Mouse (Mus musculus) intestine, embryonic 16.5 days (tissue): ENCODE data around the gene Gid8. TPM values are rescaled to one million over a fixed set of nuclear protein-coding genes. Genes with fewer than 3 reads are reported as not detected.

Source experiments
- ATAC-seq: fragments of 200-750 bp; cut with Nextera tagmentation; 2 replicates; pipeline ENCODE4 v1.8.0; 2017; ENCODE audit warnings: moderate TSS enrichment, moderate library complexity
- H3K27ac ChIP-seq: fragments of 300-500 bp; sonication (generic); 2 replicates; pipeline ENCODE4 v1.5.1; 2014; ENCODE audit warnings: mild to moderate bottlenecking, low read length
- H3K27me3 ChIP-seq: fragments of 300-500 bp; sonication (generic); replicated peaks from 2 replicates; pipeline ENCODE4 v1.6.1; 2014; ENCODE audit warnings: low read length, control low read depth, mixed read lengths; ENCODE audit not compliant: control insufficient read depth, insufficient read depth
- H3K36me3 ChIP-seq: fragments of 300-500 bp; sonication (generic); 2 replicates; pipeline ENCODE4 v1.6.1; 2014; ENCODE audit warnings: low read length, control low read depth; ENCODE audit not compliant: control insufficient read depth, insufficient read depth
- H3K4me1 ChIP-seq: fragments of 300-500 bp; sonication (generic); 2 replicates; pipeline ENCODE4 v1.6.1; 2014; ENCODE audit warnings: low read length, control low read depth, mixed read lengths; ENCODE audit not compliant: control insufficient read depth, insufficient read depth
- H3K4me2 ChIP-seq: fragments of 300-500 bp; sonication (generic); 2 replicates; pipeline ENCODE4 v1.6.1; 2014; ENCODE audit warnings: low read depth, low read length, control low read depth
- H3K4me3 ChIP-seq: fragments of 300-500 bp; sonication (generic); 2 replicates; pipeline ENCODE4 v1.5.1; 2014; ENCODE audit warnings: mild to moderate bottlenecking, low read length
- H3K9ac ChIP-seq: fragments of 300-500 bp; sonication (generic); 2 replicates; pipeline ENCODE4 v1.6.1; 2014; ENCODE audit warnings: low read depth, low read length
- H3K9me3 ChIP-seq: fragments of 300-500 bp; sonication (generic); 2 replicates; pipeline ENCODE4 v1.6.1; 2016; ENCODE audit warnings: low read length, control low read depth; ENCODE audit not compliant: control insufficient read depth
- WGBS: fragments of 180-500 bp; shearing (Covaris S2); extraction: QIAGEN DNeasy Blood & Tissue Kit; methylation state at CpG from one replicate; pipeline ENCODE4 v1.1.7; 2014; 5-methylcytosine and 5-hydroxymethylcytosine counted together
- polyA plus RNA-seq: library from polyadenylated mRNA; unstranded; fragments of >200 nt; fragmentation: Nextera tagmentation; extraction: Ambion mirVana; gene quantifications from 2 replicates; pipeline ENCODE4 v1.2.1, GENCODE M21; 2015

The Gid8 gene
- polyA plus RNA-seq, 1 experiment from 2014 or later, result 54.4 TPM

GRCm38 (mm10) chr2:180758513-180759263, 48.8 kb downstream of the Gid8 start:
- no peaks in the 10 kb centered on the region for H3K36me3 ChIP-seq
- no peak overlapping the region for H3K4me3 ChIP-seq
- no peak overlapping the region for H3K9ac ChIP-seq
- no peak for ATAC-seq
- WGBS, result 53% methylated on average over 15 of the region's 15 CpGs
- H3K4me1 ChIP-seq, result no peaks in the 10 kb centered on the region
- no peaks in the 10 kb centered on the region for H3K9me3 ChIP-seq
- no peak overlapping the region for H3K4me2 ChIP-seq
- H3K27me3 ChIP-seq, result no peaks in the 10 kb centered on the region; the same call in 1 of the 2 replicates
- H3K27ac ChIP-seq, result no peak overlapping the region

- Histone ChIP-seq H3K4me1 (no peaks in the 10 kb centered on the region), H3K9ac (no peak overlapping the region), H3K27me3 (peaks cover 3% of the 10 kb centered on the region; the same call in 1 of the 2 replicates), H3K9me3 (no peaks in the 10 kb centered on the region), H3K4me2 (no peak overlapping the region), H3K27ac (no peak overlapping the region), H3K4me3 (no peak overlapping the region), H3K36me3 (no peaks in the 10 kb centered on the region)
- WGBS, result 76% methylated on average over 11 of the region's 11 CpGs
- ATAC-seq, result no peak
Measured at GRCm38 (mm10) chr2:180764986-180765385, 55.1 kb downstream of the Gid8 start.

GRCm38 (mm10) chr2:180765713-180766112, 55.8 kb downstream of the Gid8 start:
- Histone ChIP-seq H3K4me1 (no peaks in the 10 kb centered on the region), H3K36me3 (no peaks in the 10 kb centered on the region), H3K9me3 (no peaks in the 10 kb centered on the region), H3K9ac (no peak overlapping the region), H3K27me3 (peaks cover 3% of the 10 kb centered on the region), H3K4me3 (no peak overlapping the region), H3K4me2 (no peak overlapping the region), H3K27ac (no peak overlapping the region)
- WGBS, result 74% methylated on average over 7 of the region's 7 CpGs
- ATAC-seq, result no peak

Other genes starting within 250 kb of the Gid8 start
- 1.9 and 2.1 TPM in 2 replicates for gene Ntsr1, start 210.1 kb upstream of the Gid8 start, polyA plus RNA-seq
- 19.0 and 20.9 TPM in 2 replicates for gene Mrgbp, start 128.8 kb upstream of the Gid8 start, polyA plus RNA-seq
- 36.6 and 37.5 TPM in 2 replicates for gene Ogfr, start 120.9 kb upstream of the Gid8 start, polyA plus RNA-seq
- 4.1 and 6.2 TPM in 2 replicates for gene Col9a3, start 112.3 kb upstream of the Gid8 start, polyA plus RNA-seq
- gene Tcfl5, start 67.4 kb upstream of the Gid8 start, polyA plus RNA-seq, result 0.10 and 0.12 TPM in 2 replicates
- gene Dido1, start 118 bp upstream of the Gid8 start, polyA plus RNA-seq, result 16.6 and 17.0 TPM in 2 replicates
- gene Slc17a9, start 15.1 kb downstream of the Gid8 start, polyA plus RNA-seq, result 5.4 and 6.3 TPM in 2 replicates
- not detected in 2 replicates for gene Bhlhe23, start 66.8 kb downstream of the Gid8 start, polyA plus RNA-seq
- 9.2 and 9.8 TPM in 2 replicates for gene Ythdf1, start 210.8 kb downstream of the Gid8 start, polyA plus RNA-seq
- gene Birc7, start 218.9 kb downstream of the Gid8 start, polyA plus RNA-seq, result 0.09 TPM in 1 of 2 replicates, not detected in the other
- gene Nkain4, start 244.6 kb downstream of the Gid8 start, polyA plus RNA-seq, result 29.9 and 32.5 TPM in 2 replicates